Comparison of ENCODE assay signal across 1 mouse cellular context in genomic region chr10:79855558-79856184, GRCm38 (mm10).
TF ChIP-seq lines count a peak whose summit lies in the region.

No protein-coding gene starts in this region.

TF ChIP-seq in CH12.LX, 34 proteins besides CTCF, POLR2A, EP300 and RAD21:
- TF ChIP-seq KAT2A (IDR thresholded peaks at IDR 0.05; ENCODE audit: insufficient replicate concordance, low read length) (no peak), SIN3A (IDR thresholded peaks at IDR 0.05; ENCODE audit: low read length) (0 out of 2 replicates have a peak, but pooled peaks have one; percentile 23), JUND (conservative IDR thresholded peaks at IDR 0.05; ENCODE audit: low read depth, low read length) (no peak), ETS1 (conservative IDR thresholded peaks at IDR 0.05; ENCODE audit: low read depth, low read length) (no peak)
TF ChIP-seq in CH12.LX: peak in this region for 1.
